Mouse (Mus musculus) mouse trophoblast stem cell (cell line): ENCODE results near the gene Hrc.

ENCODE experiments used
- in situ Hi-C, 2 experiments: fragments of 300-500 bp; cut with MseI, MboI; formaldehyde crosslinking; loops; 2 replicates in 1 of 2; 3 replicates in 1 of 2; pipeline ENCODE4 v1.15.1; 2025

Gene Hrc

DNA sequence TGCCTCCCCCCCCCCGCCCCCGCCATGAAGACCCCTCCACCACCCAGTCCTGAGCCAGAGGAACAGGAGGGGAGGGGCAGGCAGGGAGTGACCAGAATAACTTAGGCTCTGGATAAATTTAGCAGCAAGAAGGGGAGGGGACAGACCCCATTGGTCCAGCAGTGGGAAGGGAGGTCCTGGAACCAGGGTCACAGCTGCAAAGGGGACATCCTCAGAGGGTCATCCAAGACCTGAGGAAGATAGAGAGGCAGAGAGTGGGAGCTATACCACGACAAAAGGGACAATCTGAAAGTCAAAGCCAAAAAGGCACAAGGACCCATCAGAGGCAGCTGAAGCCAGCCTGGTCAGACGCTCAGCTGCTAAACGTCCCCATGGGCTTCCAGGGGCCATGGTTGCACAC lies at the start of gene Hrc:
Gene Hrc, plus strand, starts transcription at position 235 of the 400 bp plus-strand sequence.
- in situ Hi-C loops = no loop called here

DNA sequence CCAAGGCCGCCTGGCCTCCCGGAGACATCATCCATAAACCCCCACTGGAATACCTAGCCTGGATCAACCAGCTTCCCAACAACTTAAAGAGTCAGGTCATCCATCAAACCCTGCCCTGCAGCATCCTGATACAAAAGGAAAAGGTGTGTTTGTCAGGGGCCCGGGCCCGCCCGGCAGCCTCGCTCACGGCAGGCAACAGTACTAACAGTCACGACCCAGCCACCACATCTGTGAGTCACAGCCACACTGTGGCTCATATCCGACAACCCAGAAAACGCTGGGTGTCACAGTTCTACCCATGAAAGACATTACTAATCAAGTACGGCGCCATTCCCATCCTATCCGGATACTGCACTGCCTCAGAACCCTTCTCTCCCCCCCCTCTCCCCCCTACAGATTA lies 48.6 kb upstream of the Hrc start:
- in situ Hi-C loops = no loop called here

DNA sequence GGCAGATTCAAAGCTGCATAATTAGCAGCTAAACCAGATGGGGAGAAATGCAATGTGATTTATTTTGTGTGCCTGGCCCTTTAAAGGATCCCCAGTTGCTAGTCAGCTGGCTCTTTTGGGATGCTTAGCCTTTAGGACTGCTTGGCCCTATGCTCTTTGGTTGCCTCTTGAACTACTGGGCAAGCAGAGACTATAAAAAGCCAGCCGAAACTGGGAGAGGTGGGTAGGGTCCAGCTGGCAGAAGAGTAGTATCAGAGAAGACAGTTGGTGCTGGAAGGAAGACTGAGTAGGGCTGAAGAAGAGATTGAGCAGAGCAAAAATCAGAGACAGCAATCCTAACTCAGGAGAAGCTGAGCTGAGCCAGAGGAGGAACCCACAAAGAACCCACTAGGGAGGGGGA lies 38.5 kb upstream of the Hrc start:
- in situ Hi-C loops = no loop called here

DNA sequence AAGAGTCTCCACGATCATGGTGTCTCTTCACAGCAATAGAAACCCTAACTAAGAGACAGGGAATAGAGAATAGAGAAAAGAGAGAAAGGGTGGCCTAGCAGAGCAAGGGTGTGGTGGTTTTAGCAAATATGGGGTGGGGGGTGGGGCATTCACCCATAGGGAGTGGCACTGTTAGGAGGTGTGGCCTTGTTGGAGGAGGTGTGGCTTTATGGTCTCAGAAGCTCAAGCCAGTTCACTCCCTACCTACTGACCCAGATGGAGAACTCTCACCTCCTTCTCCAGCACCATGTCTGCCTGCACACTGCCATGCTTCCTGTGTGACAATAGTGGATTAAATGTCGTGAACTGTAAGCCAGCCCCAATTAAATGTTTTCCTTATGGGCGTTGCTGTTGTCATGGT lies 37.5 kb upstream of the Hrc start:
- in situ Hi-C loops = no loop called here

DNA sequence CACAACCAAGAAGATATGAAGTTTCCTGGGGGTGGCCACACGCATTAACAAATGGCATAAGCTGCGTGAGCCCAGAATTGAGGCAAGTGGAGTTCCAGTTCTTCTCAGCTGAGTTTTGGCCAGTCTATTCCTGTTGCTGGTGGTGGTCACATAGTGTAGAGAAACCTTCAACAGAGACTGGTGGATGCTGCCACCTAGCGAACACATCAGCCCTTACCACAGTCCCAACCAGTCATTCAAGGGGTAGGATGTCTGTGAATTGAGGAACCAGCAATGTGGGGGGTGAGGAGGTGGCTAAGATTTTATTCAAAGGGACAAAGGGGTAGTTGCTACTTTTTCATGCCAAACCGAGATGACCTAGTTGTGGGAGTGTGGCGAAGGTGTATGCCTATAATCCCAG lies 35.3 kb upstream of the Hrc start:
- in situ Hi-C loops = no loop called here

DNA sequence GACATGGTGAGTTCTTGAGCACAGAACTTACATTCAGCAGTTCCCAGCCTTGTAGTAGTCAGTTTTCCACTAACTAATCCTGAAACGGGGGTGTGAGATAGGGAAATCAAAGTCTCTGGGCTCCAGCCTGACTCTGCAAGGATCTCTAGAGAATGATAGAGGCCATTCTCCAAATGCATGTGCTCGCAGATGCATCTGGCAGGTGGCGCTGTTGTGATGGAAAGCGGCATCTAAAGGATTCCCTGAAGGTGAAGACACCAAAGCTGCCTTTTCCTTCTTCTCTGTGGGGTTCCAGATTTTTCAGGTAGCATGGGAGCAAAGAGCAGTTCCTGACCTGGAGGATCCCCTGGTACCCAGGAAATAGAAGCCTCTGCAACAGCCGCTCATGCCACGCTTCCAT lies 34.8 kb upstream of the Hrc start:
- in situ Hi-C loops = no loop called here

DNA sequence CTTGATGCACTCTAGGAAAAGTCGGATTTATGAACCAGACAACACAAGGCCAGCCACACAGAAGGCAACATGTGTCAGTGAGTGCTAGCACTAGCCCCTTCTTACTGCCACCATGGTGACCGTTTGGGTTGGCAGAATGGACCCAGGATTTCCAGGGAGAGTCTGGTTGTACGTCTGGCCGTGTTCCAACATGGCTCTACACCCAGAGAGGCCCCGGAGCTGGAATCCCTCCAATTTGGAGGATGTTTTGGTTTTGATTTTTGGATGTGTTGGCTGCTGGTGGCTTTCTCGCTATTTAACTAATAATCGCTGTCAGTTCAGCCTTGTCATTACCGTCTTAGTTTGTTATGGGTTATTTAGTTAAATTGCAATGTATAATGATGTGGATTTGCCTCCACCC lies 32.5 kb upstream of the Hrc start:
- in situ Hi-C loops = no loop called here

DNA sequence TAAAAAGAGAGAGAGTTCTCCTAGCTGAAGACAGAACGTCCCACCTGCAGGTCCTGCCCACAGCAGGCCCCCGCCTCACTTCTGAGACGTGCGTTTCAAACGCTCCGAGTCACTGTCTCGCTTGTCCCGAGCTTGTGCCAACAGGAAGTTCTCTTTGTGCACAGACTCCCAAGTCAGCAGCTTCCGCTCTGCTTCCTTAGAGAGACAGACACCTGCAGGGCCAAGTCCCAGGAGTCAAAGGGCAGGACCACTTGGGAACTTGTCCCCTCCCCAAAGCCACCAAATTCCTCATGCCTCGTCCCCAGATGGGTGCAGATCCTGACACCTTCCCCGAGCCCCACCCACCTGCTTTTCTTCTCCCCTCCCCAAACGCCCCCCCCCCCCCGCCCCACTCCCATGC lies 30.2 kb upstream of the Hrc start:
- in situ Hi-C loops = no loop called here

DNA sequence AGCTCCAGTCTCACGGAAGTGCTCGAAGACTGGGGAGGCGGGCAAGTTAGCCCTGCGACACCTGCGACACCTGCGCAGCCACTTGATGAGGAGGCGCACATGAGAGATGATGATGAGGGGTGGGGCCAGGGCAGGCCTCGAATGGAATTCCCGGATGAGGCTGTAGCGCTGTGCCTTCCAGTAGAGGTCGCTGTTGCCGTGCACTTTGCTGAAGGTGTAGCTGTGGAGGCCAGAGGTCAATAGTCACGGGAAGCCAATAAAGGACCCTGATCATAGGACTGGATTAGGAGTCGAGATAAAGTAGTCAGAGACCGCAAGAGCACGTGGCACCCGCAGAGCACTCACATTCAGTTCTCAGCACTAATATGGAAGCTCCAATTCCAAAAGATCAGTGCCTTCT lies 29.8 kb upstream of the Hrc start:
- in situ Hi-C loops = no loop called here

DNA sequence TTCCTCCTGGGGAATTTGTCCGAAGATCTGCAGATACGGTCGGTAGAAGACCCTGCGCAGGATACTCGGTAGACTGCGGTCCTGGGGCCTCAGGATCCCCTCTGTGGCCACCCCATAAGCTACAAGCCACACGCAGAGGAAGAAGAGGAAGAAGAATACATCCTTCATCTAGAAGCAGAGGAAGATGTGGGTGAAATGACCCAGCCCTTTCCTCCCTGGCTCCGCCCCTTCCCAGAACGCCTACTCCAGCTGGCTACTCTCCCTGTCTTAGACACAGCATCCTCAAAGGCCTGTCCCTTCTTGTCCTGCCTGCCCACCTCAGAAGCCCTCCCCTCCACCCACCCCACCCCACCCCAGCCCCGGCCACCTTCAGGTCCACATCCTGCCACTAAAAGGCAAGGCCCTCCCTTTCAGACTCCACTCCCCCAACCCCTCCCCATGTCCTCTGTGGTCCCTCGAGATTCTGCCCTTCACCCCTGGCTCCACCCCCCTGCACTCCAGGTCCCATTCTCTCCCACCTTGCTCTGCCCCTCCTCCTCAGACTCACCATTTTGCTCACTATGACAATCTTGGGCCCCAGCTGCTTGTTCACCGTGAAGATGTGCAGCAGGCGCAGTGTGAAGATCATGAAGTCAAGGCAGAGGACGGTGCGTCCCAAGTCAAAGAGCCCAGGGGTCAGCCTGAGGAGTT lies 26.4 kb upstream of the Hrc start:
- in situ Hi-C loops = no loop called here

DNA sequence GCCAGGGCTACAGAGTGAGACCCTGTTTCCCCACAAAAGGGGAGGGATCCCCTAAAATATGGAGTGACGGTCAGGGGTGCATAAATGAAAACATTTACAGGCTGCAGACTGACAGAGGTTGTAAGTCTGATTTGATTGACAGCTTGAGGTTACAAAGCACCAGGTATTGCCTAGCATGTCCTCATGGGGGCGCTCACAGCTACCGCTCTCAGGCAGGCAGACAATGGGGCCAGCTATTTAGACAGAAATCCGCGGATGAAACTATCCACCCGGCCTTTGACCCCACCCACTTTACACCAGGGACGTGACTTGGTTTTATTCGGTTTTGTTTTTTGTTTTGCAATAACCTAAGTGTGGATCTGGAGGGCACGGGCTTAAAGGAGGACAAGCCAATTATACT lies 25.6 kb upstream of the Hrc start:
- in situ Hi-C loops = no loop called here

DNA sequence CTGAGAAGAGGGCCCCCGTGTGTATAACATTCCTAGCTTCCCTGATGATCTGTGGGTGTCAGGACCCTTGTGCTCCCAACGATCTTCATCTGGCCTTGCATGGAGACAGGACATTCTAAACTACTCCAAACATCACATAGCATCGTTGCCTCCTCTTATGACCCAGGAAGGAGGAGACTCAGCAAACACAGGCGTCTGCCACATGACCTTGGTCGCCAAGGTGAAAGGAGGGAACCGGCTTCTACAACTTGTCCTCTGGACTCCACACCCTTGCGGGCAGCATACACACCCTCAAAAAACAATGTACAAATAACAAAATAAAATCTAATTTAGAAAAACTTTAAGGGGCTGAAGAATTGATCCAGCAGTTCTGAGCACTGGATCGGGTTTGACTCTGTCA lies 23.1 kb upstream of the Hrc start:
- in situ Hi-C loops = no loop called here

DNA sequence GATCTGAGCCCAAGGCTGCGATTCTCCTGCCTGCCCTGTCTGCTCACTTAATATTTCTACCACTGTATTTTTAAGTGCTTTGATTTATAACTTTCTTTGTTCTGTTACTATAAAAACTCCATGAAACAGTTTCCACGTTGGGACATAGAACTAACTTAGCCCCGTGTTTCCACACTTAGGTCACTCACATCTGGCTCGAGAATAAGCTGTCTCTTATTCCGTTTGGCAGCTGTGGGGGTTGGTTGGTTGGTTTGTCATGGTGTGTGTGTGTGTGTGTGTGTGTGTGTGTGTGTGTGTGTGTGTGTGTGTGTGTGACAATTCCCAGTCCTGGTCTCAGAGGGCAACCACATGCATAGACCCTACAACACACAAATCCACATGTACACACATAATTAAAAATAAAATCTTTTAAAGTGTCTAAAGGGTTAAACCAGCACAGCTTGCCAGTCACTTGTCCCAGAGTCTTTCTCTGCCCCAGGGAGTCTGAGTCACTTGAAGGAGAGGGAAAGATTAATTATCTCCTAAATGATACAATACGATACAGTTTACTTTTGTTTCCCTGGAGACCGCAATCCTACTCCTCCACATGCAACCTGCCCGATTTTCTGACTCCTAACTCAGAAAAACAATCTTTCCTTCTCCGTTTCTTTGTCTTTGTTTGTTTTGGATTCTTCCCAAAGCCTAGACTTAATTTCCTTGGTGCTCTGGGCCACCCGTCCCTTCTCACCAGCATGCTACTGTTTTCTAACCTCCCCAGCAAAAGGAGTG lies 22.2 kb upstream of the Hrc start:
- in situ Hi-C loops = no loop called here

DNA sequence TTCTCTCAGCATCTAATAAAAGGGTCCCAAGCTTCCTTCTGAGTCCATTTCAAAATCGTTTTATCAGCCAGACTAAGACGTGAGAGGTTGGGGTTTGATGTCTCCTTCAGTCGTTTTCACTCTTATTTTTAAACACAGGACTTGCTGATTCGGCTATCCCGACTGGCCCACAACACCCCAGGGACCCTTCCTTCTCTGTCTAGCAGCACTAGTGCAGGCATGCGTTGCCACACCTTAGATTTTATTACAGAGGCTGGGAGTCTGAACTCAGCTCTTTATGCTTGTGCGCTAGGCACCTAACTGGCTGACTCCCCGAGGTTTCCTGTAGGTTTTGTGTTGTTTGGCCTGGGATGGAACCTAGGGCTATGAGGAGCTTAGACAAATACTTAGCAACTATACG lies 21.6 kb upstream of the Hrc start:
- in situ Hi-C loops = no loop called here

DNA sequence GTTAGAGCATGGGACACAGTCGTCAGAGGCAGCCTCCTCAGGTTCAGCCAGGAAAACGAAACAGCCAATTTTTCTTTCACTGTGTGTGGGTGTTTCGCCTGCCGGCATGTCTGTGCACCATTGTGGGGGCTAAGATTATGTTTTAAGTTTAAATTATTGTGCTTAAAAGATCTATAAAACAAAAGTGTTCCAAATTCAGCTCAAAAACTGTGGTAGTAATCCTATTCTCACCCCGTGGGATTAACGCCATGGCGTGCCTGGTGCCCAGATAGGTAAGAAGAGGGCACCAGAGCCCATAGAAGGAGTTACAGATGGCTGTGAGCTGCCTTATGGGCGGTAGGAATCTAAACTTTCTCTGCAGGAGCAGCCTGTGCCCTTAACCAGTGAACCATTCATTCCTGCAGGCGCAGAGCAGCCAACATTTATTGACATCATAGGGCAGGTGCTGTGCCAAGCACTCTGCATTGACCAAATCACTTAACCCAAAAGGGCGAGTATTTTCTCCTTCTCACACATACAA lies 19.8 kb upstream of the Hrc start:
- in situ Hi-C loops = no loop called here

DNA sequence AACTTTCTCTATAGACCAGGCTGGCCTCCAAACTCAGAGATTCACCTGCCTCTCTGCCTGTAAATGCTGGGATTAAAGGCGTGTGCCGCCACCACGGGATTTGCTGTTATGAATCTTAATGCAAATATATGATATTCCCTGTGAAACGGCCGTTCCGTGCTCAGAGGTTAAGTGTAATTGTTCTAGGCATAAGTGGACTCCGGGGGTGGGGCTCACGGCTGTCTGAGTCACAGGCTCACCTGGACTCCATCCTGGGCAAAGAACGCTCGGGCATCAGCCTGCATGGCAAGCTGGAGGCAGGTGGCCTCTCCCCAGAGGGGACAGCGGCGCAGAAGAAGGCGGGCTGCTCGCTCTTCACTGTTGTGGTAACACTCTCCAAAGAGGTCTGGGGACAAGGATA lies 18.6 kb upstream of the Hrc start:
- in situ Hi-C loops = no loop called here

DNA sequence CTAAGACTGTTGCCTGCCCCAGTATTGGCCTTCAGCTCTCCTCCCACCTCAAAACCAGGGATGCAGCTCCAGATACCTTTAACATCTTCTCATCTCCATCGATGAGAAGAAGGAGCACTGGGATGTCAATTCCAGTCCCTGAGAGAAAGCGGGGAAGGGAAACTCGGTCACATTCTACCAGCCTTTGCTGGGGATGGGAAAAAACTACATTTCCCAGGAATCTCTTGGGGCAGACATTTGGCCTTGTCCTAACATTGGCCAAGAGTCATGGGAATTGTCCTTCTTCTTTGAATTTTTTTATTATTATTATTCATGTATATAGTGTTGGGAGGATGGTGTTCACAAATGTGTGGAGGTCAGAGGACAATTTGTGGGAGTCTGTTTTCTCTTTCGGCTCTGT lies 12.8 kb upstream of the Hrc start:
- in situ Hi-C loops = no loop called here

DNA sequence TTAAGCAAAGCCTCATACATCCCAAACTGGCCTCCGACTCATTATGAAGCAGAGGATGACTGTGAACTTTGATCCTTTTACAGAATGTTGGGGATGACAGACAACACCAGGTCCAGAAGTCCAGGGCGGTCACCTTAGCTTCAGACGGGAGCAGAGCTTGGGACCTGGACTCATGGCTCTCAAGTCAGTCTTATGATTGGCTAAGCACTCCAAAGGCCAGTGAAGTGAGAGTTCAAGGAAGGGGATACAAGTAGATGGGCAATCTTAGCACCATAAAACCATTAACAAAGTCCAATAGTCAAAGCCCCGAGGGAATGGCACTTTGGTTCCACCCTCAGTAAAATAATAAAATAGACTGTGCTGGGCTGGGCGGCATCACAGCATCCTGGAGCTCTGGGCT lies 12.0 kb upstream of the Hrc start:
- in situ Hi-C loops = no loop called here

DNA sequence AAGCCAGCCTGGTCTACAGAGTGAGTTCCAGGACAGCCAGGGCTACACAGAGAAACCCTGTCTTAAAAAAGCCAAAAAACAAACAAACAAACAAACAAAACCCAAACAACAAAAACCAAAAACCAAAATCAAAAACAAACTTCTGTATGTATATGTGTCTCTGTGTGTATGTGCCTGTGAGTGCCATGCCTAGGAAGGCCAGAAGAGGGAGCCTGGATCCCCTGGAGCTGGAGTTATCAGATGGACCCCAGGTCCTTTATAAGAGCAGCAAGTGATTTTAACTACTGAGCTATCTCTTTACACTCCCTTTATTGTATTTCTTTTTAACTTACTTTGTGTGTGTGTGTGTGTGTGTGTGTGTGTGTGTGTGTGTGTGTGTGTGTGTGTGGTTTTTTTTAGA lies 9.3 kb upstream of the Hrc start:
- in situ Hi-C loops = no loop called here

DNA sequence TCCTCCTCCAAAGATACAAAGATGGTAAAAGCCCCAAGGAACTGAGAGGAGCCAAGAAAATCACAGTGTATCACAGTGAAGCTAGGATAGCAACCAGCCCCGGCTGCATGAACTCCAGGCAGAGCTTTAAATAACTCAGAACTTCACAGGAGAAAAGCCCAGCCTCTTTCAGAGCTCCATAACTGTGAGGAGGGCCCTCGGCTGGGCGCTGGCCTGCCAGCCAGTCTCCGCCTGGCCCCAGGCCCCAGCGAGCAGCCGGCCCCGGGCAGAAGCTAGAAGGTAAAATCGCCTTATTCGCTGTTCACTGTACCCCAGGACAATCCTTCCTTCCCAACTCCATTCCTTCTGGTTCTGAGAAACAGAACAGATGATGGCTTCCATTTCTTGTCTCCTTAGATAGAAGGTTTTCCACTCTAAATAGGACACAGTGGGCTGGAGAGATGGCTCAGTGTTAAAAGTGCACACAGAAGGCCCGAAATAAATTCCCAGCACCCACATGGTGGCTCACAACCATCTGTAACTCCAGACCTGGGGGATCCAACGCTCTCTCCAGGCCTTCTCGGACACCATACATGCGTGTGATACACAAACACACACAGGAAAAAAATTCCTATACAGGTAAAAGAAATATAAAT lies 6.1 kb upstream of the Hrc start:
- in situ Hi-C loops = no loop called here

DNA sequence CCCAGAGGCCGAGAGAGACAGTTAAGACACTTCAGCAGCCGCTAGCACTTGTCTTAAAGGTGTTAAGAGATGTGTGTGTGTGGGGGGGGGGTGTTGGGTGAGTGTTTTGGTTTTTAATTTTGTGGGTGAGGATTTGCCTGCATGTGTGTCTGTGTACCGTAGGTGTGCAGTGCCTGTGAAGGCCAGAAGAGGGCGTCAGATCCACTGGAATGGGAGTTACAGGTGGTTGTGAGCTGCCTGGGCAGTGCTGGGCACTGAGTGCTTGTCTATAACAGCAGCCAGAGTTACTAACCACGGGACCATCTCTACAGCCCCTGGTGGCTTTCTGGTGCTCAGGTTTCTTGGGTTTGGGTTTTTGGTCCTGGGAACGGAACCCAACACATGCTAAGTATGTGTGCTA lies 3.6 kb upstream of the Hrc start:
- in situ Hi-C loops = no loop called here

DNA sequence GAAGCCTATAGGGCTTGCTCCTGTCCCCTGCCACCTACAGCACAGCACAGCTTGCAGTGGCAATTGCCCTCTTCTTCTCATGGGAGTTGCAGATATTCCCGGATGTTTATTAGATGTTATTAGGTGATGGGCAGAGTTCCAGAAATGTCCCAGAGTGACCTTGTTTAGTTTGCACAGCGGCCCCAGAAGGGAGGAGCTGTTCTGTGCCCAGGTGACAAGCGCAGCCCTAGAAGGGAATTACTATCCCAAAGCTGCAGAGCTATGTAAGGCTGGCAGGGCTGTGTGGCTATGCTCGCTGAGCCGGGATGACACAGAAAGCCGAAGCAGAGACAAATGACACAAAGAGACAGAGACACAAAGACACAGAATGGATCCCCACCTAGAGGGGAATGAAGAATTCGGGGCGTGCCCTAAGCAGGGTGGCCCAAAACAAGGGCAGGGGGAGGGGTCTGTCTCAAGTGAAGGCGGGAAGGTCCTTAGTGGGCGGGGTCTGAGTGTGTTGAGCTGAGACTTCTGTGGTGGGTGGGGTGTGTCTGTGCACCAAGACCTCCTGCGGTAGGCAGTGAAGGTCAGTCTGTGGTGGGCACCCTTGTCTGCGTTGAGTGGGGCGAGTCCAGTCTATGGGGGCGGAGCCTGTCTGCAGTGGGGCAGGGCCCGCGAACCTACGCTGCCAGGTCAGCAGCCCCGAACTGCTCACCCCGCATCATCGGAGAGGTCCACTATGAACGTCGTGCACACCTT lies 2.2 kb upstream of the Hrc start:
- in situ Hi-C loops = no loop called here
